Mouse (Mus musculus) effector memory CD4-positive, alpha-beta T cell, adult 5 months (primary cell): ENCODE measurements around the gene Olfr774. TPM values are rescaled to one million over a fixed set of nuclear protein-coding genes. Genes with fewer than 3 reads are reported as not detected.

ENCODE experiments used
- polyA plus RNA-seq: library from polyadenylated mRNA; unstranded; fragments of 100-300 nt; shearing (Covaris generic); gene quantifications from one replicate; pipeline ENCODE4 v1.2.1, GENCODE M21; 2017

Olfr774 gene
- not detected for polyA plus RNA-seq

GRCm38 (mm10) chr10:129235904-129236303, at the start of gene Olfr774:
Olfr774 (plus strand) TSS chr10:129236204.

GRCm38 (mm10) chr10:129187319-129187718, 48.7 kb upstream of the Olfr774 start, which contains the start of gene Olfr773:
Olfr773 (minus strand) TSS chr10:129187419.

GRCm38 (mm10) chr10:129248112-129248511, 12.1 kb downstream of the Olfr774 start, which contains the start of gene Olfr775:
Olfr775 (plus strand) TSS chr10:129248412.

GRCm38 (mm10) chr10:129258827-129259226, 22.8 kb downstream of the Olfr774 start, which contains the start of gene Olfr776:
Olfr776 (plus strand) TSS chr10:129259127.

GRCm38 (mm10) chr10:129271081-129271535, 35.1 kb downstream of the Olfr774 start, which contains the start of gene Olfr777:
Olfr777 (minus strand) TSS chr10:129271485.

Other genes starting within 250 kb of the Olfr774 start
- gene Olfr9, start 246.8 kb upstream of the Olfr774 start, polyA plus RNA-seq: 0.20 TPM
- not detected for gene Olfr763, start 225.4 kb upstream of the Olfr774 start, polyA plus RNA-seq
- gene Olfr764-ps1, start 196.3 kb upstream of the Olfr774 start, polyA plus RNA-seq: not detected
- not detected for gene Olfr765, start 186.2 kb upstream of the Olfr774 start, polyA plus RNA-seq
- not detected for gene Olfr766-ps1, start 167.2 kb upstream of the Olfr774 start, polyA plus RNA-seq
- gene Olfr767, start 153.3 kb upstream of the Olfr774 start, polyA plus RNA-seq: not detected
- gene Olfr768, start 136.8 kb upstream of the Olfr774 start, polyA plus RNA-seq: not detected
- not detected for gene Olfr769, start 118.3 kb upstream of the Olfr774 start, polyA plus RNA-seq
- not detected for gene Olfr770, start 97.2 kb upstream of the Olfr774 start, polyA plus RNA-seq
- gene Olfr771, start 71.5 kb upstream of the Olfr774 start, polyA plus RNA-seq: not detected
- not detected for gene Olfr772, start 58.3 kb upstream of the Olfr774 start, polyA plus RNA-seq
- gene Olfr773, start 48.8 kb upstream of the Olfr774 start, polyA plus RNA-seq: not detected
- gene Olfr775, start 12.2 kb downstream of the Olfr774 start, polyA plus RNA-seq: not detected
- gene Olfr776, start 22.9 kb downstream of the Olfr774 start, polyA plus RNA-seq: not detected
- not detected for gene Olfr777, start 35.3 kb downstream of the Olfr774 start, polyA plus RNA-seq
- not detected for gene Olfr780, start 81.9 kb downstream of the Olfr774 start, polyA plus RNA-seq
- gene Olfr781, start 92.7 kb downstream of the Olfr774 start, polyA plus RNA-seq: not detected
- not detected for gene Olfr782, start 112.6 kb downstream of the Olfr774 start, polyA plus RNA-seq
- not detected for gene Olfr784, start 147.9 kb downstream of the Olfr774 start, polyA plus RNA-seq
- not detected for gene Olfr785, start 169.2 kb downstream of the Olfr774 start, polyA plus RNA-seq
- gene Olfr786, start 191.1 kb downstream of the Olfr774 start, polyA plus RNA-seq: not detected
- gene Olfr787, start 225.7 kb downstream of the Olfr774 start, polyA plus RNA-seq: 0.12 TPM
- 0.10 TPM for gene Olfr788, start 234.8 kb downstream of the Olfr774 start, polyA plus RNA-seq
- not detected for gene Olfr789, start 248.5 kb downstream of the Olfr774 start, polyA plus RNA-seq